Mouse (Mus musculus) ES-Bruce4 (cell line): ENCODE measurements at regions not wholly inside any gene's neighbourhood (a gene's known extent, or its start where the extent isn't known, plus 50 kb on each side); places are given as distances from the start of the nearest gene placed in this dataset.

ENCODE experiments used
- CTCF ChIP-seq: IDR thresholded peaks from one replicate; pipeline ENCODE4 v1.8.1; 2011; ENCODE audit warnings: low read depth, low read length
- EP300 ChIP-seq: IDR thresholded peaks from 2 replicates; pipeline ENCODE4 v1.6.1; 2011; ENCODE audit warnings: low read depth, low read length; ENCODE audit not compliant: insufficient read depth
- POLR2A ChIP-seq: IDR thresholded peaks from one replicate; pipeline ENCODE4 v1.8.1; 2011; ENCODE audit warnings: low read length; ENCODE audit not compliant: insufficient read depth

GRCm38 (mm10) chr5:53385513-53386148 is 80.3 kb upstream of the Rbpj start:
- TF ChIP-seq POLR2A (no peak), EP300 (no peak), CTCF (no peak)
